Mouse (Mus musculus) embryonic fibroblast, embryonic 13.5 days (primary cell): ENCODE measurements around the gene Inka2. TPM values are rescaled to one million over a fixed set of nuclear protein-coding genes. Genes with fewer than 3 reads are reported as not detected.

Source experiments
- H3K27ac ChIP-seq: 2 replicates; pipeline ENCODE4 v1.5.1; 2012; ENCODE audit warnings: low read length, control low read depth, inconsistent platforms; ENCODE audit not compliant: insufficient read depth
- H3K4me1 ChIP-seq: 2 replicates; pipeline ENCODE4 v1.6.1; 2011; ENCODE audit warnings: low read length; ENCODE audit not compliant: control insufficient read depth, insufficient read depth
- H3K4me3 ChIP-seq: 2 replicates; pipeline ENCODE4 v1.5.1; 2011; ENCODE audit warnings: mild to moderate bottlenecking, control low read depth, low read length; ENCODE audit not compliant: insufficient read depth
- CTCF ChIP-seq: IDR thresholded peaks from 2 replicates; pipeline ENCODE4 v1.5.1; 2011; ENCODE audit warnings: mild to moderate bottlenecking, control low read depth, low read length, moderate library complexity, borderline replicate concordance; ENCODE audit not compliant: insufficient read depth
- POLR2A ChIP-seq: IDR thresholded peaks from 2 replicates; pipeline ENCODE4 v1.6.1; 2011; ENCODE audit warnings: low read depth, mild to moderate bottlenecking, control low read depth, low read length, moderate library complexity
- polyA plus RNA-seq: library from polyadenylated mRNA; stranded (reverse); fragments of >200 nt; gene quantifications from 2 replicates; pipeline ENCODE4 v1.2.4, GENCODE M21; 2011; ENCODE audit warnings: low read depth; ENCODE audit not compliant: missing spikeins, insufficient read length

The Inka2 gene
- polyA plus RNA-seq = 11.2 and 14.5 TPM in 2 replicates

DNA sequence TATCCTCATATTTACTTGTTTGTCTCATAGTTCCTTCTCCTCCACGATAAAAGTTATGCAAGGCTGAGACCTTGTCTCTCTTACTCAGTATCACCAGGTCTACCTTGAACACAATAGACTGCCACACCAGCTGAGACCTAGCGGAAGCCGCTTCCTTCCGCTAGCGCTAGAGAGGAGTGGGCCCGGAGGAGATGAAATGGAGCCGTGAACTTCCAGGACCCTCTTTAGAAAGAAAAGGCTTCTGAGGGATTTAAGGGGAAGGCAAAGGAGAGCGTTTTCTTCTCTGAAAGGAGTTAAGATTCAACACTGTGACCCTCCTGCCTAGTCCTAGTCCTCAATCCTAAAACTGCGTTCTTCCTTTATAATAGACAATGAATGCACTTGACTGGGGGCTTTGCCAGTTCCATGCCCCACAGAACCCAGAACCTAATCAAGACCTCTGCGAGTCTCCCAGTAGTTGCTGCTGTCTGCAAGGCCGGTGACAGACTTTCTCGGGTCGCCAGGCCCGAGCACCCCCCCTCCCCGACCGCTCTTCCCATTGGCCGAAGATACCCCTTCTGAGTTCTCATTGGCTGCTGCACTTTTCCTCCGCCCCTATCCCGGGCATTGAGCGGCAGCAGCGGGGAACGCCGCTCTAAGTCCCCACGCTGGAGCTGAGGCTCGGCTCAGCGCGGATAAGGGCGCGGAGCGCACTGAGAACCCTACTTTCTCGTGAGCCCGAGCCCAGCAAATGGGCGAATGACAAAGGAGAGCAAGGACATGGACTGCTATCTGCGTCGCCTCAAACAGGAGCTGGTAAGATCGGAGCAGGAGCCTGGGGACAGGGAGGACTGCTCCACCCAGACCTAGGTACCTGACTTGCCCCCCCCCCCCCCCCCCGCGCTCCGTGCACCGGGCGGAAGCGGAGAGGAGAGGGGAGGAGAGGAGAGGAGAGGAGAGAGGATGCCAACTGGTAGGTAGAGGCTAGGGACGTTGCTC lies at the start of gene Inka2:
Inka2 (plus strand) TSS at position 569 of the 978 bp plus-strand sequence.
- Histone ChIP-seq H3K27ac (peak within 1 kb of the TSS; percentile 70), H3K4me1 (no peaks in the 10 kb centered on the region), H3K4me3 (peak within 1 kb of the TSS; percentile 81)
- TF ChIP-seq CTCF (no peak), POLR2A (peak; percentile 95)

DNA sequence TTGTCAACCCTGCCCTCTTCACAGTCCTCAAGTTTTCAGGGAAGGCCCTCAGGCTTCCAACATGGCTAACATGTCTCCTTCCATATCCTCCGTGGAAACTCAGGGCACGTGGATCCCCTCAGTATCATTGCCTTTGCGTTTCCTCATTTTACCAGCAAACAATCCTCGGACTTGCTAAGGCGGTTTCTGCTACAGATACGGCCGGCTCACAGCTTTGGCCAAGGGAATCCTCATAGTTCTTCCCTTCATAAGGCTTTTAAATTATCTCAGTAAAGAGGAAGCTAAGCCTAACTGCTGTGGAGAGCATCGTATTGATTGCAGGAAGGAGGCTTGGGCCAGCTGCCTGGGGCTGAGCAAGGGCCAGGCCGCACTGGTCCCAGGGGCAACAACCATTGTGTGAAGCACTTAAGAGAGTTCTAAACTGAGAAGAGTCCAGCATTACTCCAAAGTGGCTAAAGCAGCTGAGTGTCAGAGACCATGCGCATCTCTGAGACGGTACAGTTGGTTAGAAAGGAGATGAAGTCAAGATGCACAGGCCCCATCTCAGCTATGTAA lies 49.3 kb upstream of the Inka2 start:
- Histone ChIP-seq H3K4me1 (no peaks in the 10 kb centered on the region), H3K4me3 (no peak overlapping the region), H3K27ac (no peak overlapping the region)
- no peak for TF ChIP-seq CTCF
- TF ChIP-seq POLR2A = no peak

DNA sequence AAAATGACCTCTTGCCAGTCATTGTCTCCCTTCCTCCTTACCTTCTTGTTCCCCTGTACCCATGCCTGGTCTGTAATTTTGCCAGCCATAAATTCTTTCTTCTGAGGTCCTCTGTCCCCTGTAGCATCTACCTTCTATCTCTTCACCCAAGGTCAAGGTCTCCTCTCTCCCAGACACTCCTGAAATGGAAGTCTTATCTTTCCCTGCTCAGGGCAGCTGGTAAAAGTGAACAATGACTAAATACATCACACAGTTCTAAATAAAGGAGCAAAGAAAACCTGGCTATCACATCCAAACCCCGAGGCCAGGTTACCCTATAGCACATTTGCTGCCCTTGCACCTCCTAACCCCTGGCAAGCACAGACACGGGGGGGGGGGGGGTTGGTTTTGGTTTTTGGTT lies 43.9 kb upstream of the Inka2 start:
- Histone ChIP-seq H3K4me1 (no peaks in the 10 kb centered on the region), H3K4me3 (no peak overlapping the region), H3K27ac (no peak overlapping the region)
- TF ChIP-seq CTCF = no peak
- no peak for TF ChIP-seq POLR2A

DNA sequence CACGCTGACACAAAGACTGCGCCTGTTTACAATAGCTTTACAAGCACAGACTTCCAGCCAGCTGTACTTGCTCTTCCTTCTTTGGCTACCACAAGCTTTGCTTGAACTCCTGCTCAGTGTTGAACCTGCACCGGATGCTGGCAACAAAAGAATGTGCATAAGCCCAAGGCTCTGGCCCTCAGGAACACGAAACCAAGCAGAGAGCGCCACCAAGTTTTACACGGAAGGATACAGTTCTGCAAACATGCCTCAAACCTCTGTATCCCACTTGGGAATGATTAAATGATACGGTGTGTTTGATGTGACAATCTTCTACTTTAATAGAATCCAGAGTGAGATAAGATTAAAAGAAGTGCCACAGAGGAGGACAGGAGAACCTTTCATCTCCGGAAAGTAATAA lies 41.4 kb upstream of the Inka2 start:
- Histone ChIP-seq H3K4me3 (no peak overlapping the region), H3K27ac (no peak overlapping the region), H3K4me1 (no peaks in the 10 kb centered on the region)
- TF ChIP-seq POLR2A = no peak
- TF ChIP-seq CTCF = no peak

DNA sequence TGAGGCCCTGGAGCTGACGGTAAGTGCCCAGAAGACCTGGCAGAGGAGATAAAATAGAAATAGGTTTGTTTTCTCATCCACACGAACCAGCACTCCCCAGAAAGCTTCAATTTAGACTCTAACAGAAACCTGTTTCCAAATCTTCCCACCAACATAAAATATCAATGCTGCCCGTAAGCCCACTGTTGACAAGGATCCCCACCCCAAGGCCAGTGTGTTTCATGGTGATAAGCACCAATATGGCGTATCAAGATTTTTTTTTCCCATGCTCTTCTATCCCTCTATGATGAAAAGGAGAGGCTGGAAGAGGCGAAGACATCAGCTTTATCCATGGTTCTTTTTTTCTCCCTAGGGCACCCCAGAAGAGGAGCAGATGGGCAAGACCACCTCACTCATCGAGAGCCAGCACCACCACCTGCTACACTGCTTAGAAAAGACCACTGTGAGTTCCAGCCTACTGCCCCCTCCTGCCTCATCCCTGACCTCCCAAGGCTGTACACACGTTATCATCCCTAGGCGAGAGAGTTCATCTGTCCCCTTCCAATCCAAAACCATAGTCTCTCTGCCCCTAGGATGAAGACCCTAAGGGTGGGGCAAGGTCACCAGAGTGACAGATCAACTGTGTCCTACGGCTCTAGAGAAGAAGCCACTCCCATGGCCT lies 39.2 kb upstream of the Inka2 start:
- Histone ChIP-seq H3K4me3 (no peak overlapping the region), H3K27ac (no peak overlapping the region), H3K4me1 (no peaks in the 10 kb centered on the region)
- TF ChIP-seq CTCF (no peak), POLR2A (no peak)

DNA sequence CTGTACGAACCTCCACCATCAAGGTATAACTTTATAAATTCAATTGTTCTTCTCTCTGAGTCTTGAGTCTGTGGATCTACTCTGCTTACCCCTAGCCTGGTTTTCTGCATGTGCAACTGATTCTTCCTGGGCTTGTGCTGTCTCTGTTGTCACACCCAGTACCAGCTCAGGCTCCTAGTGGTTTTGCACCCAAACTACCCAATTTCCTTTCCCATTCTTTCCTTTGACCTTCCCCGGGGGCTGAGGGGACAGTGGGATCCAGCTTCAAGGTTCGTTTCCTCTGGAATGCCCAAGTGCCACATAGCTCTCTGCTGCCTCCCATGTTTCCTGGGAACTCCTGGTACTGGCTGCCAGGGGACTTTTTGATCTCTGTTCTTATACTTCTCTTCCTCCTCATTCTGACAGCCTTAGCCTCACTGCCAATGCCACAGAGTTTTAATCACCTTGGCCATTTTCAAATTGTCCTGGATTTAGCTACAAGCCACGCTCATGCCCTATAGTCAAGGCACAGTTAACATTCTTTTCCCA lies 37.3 kb upstream of the Inka2 start:
- Histone ChIP-seq H3K4me3 (no peak overlapping the region), H3K27ac (no peak overlapping the region), H3K4me1 (no peaks in the 10 kb centered on the region)
- TF ChIP-seq CTCF (no peak), POLR2A (no peak)

DNA sequence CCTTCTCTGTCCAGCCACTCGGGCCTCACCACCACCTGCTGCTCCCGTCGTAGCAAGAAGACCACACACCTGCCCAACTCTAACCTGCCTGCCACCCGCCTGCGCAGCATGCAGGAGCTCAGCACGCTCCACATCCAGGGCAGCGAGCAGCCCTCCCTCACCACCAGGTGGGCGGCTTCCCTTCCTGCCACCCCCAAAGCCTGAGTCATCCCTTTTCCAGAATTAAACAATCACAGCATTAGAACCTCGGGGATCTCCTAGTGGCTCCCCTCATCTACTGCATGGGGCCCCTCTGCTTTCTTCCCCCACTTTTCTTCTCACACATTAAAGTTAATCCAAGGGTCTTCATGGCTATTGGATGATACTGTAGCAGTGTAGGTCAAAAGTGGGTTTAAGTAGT lies 36.2 kb upstream of the Inka2 start:
- H3K4me1 ChIP-seq = no peaks in the 10 kb centered on the region
- no peak overlapping the region for H3K4me3 ChIP-seq
- no peak overlapping the region for H3K27ac ChIP-seq
- TF ChIP-seq CTCF (no peak), POLR2A (no peak)

DNA sequence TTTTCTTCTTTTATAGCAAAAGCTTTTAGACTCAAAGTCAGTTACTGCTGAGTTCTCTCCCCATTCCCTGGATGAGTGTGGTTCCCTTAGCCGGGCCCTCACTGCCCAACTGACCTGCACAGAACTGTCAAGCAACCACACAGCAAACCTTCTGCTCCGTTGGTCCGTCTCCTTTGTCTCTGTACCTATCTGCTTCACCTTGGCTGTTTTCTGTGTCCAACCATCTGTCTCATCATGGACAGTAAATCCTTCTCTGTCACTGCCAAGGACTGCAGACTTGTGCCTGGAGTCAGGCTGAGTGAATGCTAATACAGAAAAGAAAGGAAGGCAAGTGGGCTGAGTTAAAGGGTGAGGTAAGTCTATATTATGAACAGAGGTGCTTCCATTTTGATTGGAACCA lies 34.6 kb upstream of the Inka2 start:
- H3K4me3 ChIP-seq = no peak overlapping the region
- no peak overlapping the region for H3K27ac ChIP-seq

DNA sequence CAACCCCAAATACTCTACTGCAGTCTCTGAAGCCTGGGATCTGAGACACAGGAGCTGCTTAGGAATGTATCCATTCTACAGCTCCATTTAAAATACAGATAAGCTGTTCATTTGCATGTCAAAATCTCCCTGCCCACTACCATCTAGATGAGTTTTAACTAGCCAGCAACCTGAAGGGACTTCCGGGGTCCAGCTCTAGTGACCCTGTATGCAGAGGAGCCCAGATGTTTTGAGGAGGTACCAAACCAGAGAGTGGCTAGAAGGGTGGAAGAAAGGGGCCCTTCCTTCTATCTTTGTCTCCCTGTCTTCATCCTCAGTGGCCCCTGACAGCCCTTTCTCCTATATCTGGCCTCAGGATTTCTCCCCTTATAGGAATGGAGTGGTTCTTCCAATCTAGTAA lies 33.6 kb upstream of the Inka2 start:
- no peak overlapping the region for H3K4me3 ChIP-seq
- TF ChIP-seq POLR2A (no peak), CTCF (no peak)
- no peaks in the 10 kb centered on the region for H3K4me1 ChIP-seq
- H3K27ac ChIP-seq = no peak overlapping the region

More for the DNA sequence above, 34.6 kb upstream of the Inka2 start:
- no peaks in the 10 kb centered on the region for H3K4me1 ChIP-seq
- TF ChIP-seq CTCF = no peak
- no peak for TF ChIP-seq POLR2A

DNA sequence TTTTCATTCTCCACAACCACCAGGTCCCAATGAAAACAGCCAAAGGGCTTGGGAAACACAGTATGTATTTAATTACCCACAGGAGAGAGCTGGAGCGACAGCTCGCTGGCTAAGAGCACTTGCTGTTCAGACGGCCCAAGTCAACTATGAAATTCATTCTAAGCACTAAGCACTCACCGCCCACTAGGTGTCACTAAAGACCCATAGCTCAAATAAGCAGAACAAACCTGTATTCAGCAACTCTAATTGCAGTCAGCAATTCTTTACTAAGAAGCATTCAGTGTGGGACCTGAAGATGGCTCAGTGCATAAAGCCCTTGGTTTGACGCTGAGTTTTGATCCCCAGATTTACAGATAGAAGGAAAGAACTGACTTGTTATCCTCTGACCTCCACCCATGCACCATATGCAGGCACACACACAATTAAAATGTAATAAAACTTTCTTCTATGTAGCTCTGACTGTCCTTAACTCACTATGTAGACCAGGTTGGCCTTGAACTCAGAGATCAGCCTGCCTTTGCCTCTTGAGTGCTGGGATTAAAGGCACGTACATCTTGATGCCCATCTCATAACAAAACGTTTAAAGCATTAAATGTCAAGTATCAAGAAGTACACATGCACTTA lies 29.7 kb upstream of the Inka2 start:
- no peak overlapping the region for H3K27ac ChIP-seq
- no peaks in the 10 kb centered on the region for H3K4me1 ChIP-seq
- TF ChIP-seq POLR2A (no peak), CTCF (no peak)
- H3K4me3 ChIP-seq = no peak overlapping the region
